Mouse (Mus musculus): ENCODE data around the gene Adk. TPM values are rescaled to one million over a fixed set of nuclear protein-coding genes. Genes with fewer than 3 reads are reported as not detected.
A peak's percentile ranks its signal among the peaks of the same experiment; 100 is the strongest.

Gene Adk
- polyA plus RNA-seq, 1 experiment from 2014 or later: 155 TPM

- Histone ChIP-seq H3K27me3 (ENCODE audit: control insufficient read depth, insufficient read depth, low read length) (no peaks in the 10 kb centered on the region), H3K9ac (ENCODE audit: low read depth, low read length) (peak overlapping the region; percentile 59; the same call in 1 of the 2 replicates), H3K36me3 (ENCODE audit: control insufficient read depth, insufficient read depth, low read length) (peaks cover 5% of the 10 kb centered on the region; the same call in 1 of the 2 replicates), H3K4me2 (replicated peaks; ENCODE audit: low read depth, low read length) (peak overlapping the region; percentile 78), H3K4me3 (ENCODE audit: low read length) (peak overlapping the region; percentile 77), H3K9me3 (ENCODE audit: control insufficient read depth, low read length) (no peaks in the 10 kb centered on the region), H3K4me1 (ENCODE audit: control insufficient read depth, insufficient read depth, low read length) (peaks cover 10% of the 10 kb centered on the region; the same call in 1 of the 2 replicates), H3K27ac (ENCODE audit: low read depth, low read length) (peak overlapping the region; percentile 77)
- 10% methylated on average over 8 of the region's 8 CpGs for WGBS
- no peak for ATAC-seq (ENCODE audit: low FRiP score, low TSS enrichment)
These were observed 777 bp downstream of the Adk start for GRCm38 (mm10) chr14:21053151-21053550.

GRCm38 (mm10) chr14:21053586-21053985 lies 1.2 kb downstream of the Adk start:
- Histone ChIP-seq H3K4me3 (ENCODE audit: low read length) (peak overlapping the region; percentile 77; the same call in 1 of the 2 replicates), H3K36me3 (ENCODE audit: control insufficient read depth, insufficient read depth, low read length) (peaks cover 5% of the 10 kb centered on the region; the same call in 1 of the 2 replicates), H3K9me3 (ENCODE audit: control insufficient read depth, low read length) (no peaks in the 10 kb centered on the region), H3K4me2 (replicated peaks; ENCODE audit: low read depth, low read length) (peak overlapping the region; percentile 78), H3K27ac (ENCODE audit: low read depth, low read length) (no peak overlapping the region), H3K27me3 (ENCODE audit: control insufficient read depth, insufficient read depth, low read length) (no peaks in the 10 kb centered on the region), H3K4me1 (ENCODE audit: control insufficient read depth, insufficient read depth, low read length) (peaks cover 10% of the 10 kb centered on the region; the same call in 1 of the 2 replicates), H3K9ac (ENCODE audit: low read depth, low read length) (no peak overlapping the region)
- WGBS: 58% methylated on average over 7 of the region's 7 CpGs
- ATAC-seq (ENCODE audit: low FRiP score, low TSS enrichment): no peak

GRCm38 (mm10) chr14:21058972-21059371 lies 6.6 kb downstream of the Adk start:
- ATAC-seq (ENCODE audit: low FRiP score, low TSS enrichment): no peak
- 79% methylated on average over 2 of the region's 2 CpGs for WGBS
- Histone ChIP-seq H3K9ac (ENCODE audit: low read depth, low read length) (no peak overlapping the region), H3K9me3 (ENCODE audit: control insufficient read depth, low read length) (no peaks in the 10 kb centered on the region), H3K36me3 (ENCODE audit: control insufficient read depth, insufficient read depth, low read length) (peaks cover 5% of the 10 kb centered on the region; the same call in 1 of the 2 replicates), H3K4me1 (ENCODE audit: control insufficient read depth, insufficient read depth, low read length) (0 out of 2 replicates have a peak, but pooled peaks cover 4% of the 10 kb centered on the region), H3K4me3 (ENCODE audit: low read length) (no peak overlapping the region), H3K4me2 (replicated peaks; ENCODE audit: low read depth, low read length) (no peak overlapping the region), H3K27ac (ENCODE audit: low read depth, low read length) (no peak overlapping the region), H3K27me3 (ENCODE audit: control insufficient read depth, insufficient read depth, low read length) (no peaks in the 10 kb centered on the region)

GRCm38 (mm10) chr14:21062766-21063513 lies 10.6 kb downstream of the Adk start:
- no peak overlapping the region for H3K9ac ChIP-seq (ENCODE audit: low read depth, low read length)
- H3K9me3 ChIP-seq (ENCODE audit: control insufficient read depth, low read length): no peaks in the 10 kb centered on the region
- 0 out of 2 replicates have a peak, but pooled peaks cover 4% of the 10 kb centered on the region for H3K4me1 ChIP-seq (ENCODE audit: control insufficient read depth, insufficient read depth, low read length)
- no peaks in the 10 kb centered on the region for H3K27me3 ChIP-seq (ENCODE audit: control insufficient read depth, insufficient read depth, low read length)
- no peak overlapping the region for H3K27ac ChIP-seq (ENCODE audit: low read depth, low read length)
- no peak overlapping the region for H3K4me2 ChIP-seq (replicated peaks; ENCODE audit: low read depth, low read length)
- ATAC-seq (ENCODE audit: low FRiP score, low TSS enrichment): no peak
- H3K36me3 ChIP-seq (ENCODE audit: control insufficient read depth, insufficient read depth, low read length): no peaks in the 10 kb centered on the region
- 79% methylated on average over 5 of the region's 5 CpGs for WGBS
- no peak overlapping the region for H3K4me3 ChIP-seq (ENCODE audit: low read length)

- Histone ChIP-seq H3K27ac (ENCODE audit: low read depth, low read length) (no peak overlapping the region), H3K27me3 (ENCODE audit: control insufficient read depth, insufficient read depth, low read length) (no peaks in the 10 kb centered on the region), H3K4me1 (ENCODE audit: control insufficient read depth, insufficient read depth, low read length) (0 out of 2 replicates have a peak, but pooled peaks cover 4% of the 10 kb centered on the region), H3K9me3 (ENCODE audit: control insufficient read depth, low read length) (no peaks in the 10 kb centered on the region), H3K4me2 (replicated peaks; ENCODE audit: low read depth, low read length) (no peak overlapping the region), H3K9ac (ENCODE audit: low read depth, low read length) (no peak overlapping the region), H3K36me3 (ENCODE audit: control insufficient read depth, insufficient read depth, low read length) (no peaks in the 10 kb centered on the region), H3K4me3 (ENCODE audit: low read length) (no peak overlapping the region)
- WGBS: 27% methylated on average over 1 of the region's 1 CpGs
- ATAC-seq (ENCODE audit: low FRiP score, low TSS enrichment): no peak
These were observed 11.9 kb downstream of the Adk start for GRCm38 (mm10) chr14:21064321-21064720.

GRCm38 (mm10) chr14:21065490-21066162 lies 13.3 kb downstream of the Adk start:
- no peaks in the 10 kb centered on the region for H3K9me3 ChIP-seq (ENCODE audit: control insufficient read depth, low read length)
- H3K36me3 ChIP-seq (ENCODE audit: control insufficient read depth, insufficient read depth, low read length): no peaks in the 10 kb centered on the region
- H3K9ac ChIP-seq (ENCODE audit: low read depth, low read length): no peak overlapping the region
- H3K4me1 ChIP-seq (ENCODE audit: control insufficient read depth, insufficient read depth, low read length): 0 out of 2 replicates have a peak, but pooled peaks cover 4% of the 10 kb centered on the region
- H3K4me2 ChIP-seq (replicated peaks; ENCODE audit: low read depth, low read length): no peak overlapping the region
- WGBS: 63% methylated on average over 8 of the region's 8 CpGs
- no peak overlapping the region for H3K4me3 ChIP-seq (ENCODE audit: low read length)
- no peaks in the 10 kb centered on the region for H3K27me3 ChIP-seq (ENCODE audit: control insufficient read depth, insufficient read depth, low read length)
- no peak for ATAC-seq (ENCODE audit: low FRiP score, low TSS enrichment)
- H3K27ac ChIP-seq (ENCODE audit: low read depth, low read length): no peak overlapping the region

- Histone ChIP-seq H3K4me3 (ENCODE audit: low read length) (no peak overlapping the region), H3K27me3 (ENCODE audit: control insufficient read depth, insufficient read depth, low read length) (no peaks in the 10 kb centered on the region), H3K36me3 (ENCODE audit: control insufficient read depth, insufficient read depth, low read length) (no peaks in the 10 kb centered on the region), H3K9me3 (ENCODE audit: control insufficient read depth, low read length) (no peaks in the 10 kb centered on the region), H3K9ac (ENCODE audit: low read depth, low read length) (no peak overlapping the region), H3K4me1 (ENCODE audit: control insufficient read depth, insufficient read depth, low read length) (peaks cover 6% of the 10 kb centered on the region; the same call in 1 of the 2 replicates), H3K27ac (ENCODE audit: low read depth, low read length) (no peak overlapping the region), H3K4me2 (replicated peaks; ENCODE audit: low read depth, low read length) (no peak overlapping the region)
- no peak for ATAC-seq (ENCODE audit: low FRiP score, low TSS enrichment)
- 87% methylated on average over 5 of the region's 5 CpGs for WGBS
These were observed 17.2 kb downstream of the Adk start for GRCm38 (mm10) chr14:21069594-21069993.

- ATAC-seq (ENCODE audit: low FRiP score, low TSS enrichment): no peak
- Histone ChIP-seq H3K27ac (ENCODE audit: low read depth, low read length) (no peak overlapping the region), H3K9ac (ENCODE audit: low read depth, low read length) (no peak overlapping the region), H3K4me2 (replicated peaks; ENCODE audit: low read depth, low read length) (no peak overlapping the region), H3K4me3 (ENCODE audit: low read length) (no peak overlapping the region), H3K4me1 (ENCODE audit: control insufficient read depth, insufficient read depth, low read length) (peaks cover 10% of the 10 kb centered on the region), H3K27me3 (ENCODE audit: control insufficient read depth, insufficient read depth, low read length) (no peaks in the 10 kb centered on the region), H3K9me3 (ENCODE audit: control insufficient read depth, low read length) (no peaks in the 10 kb centered on the region), H3K36me3 (ENCODE audit: control insufficient read depth, insufficient read depth, low read length) (no peaks in the 10 kb centered on the region)
- WGBS: 74% methylated on average over 3 of the region's 3 CpGs
These were observed 21.6 kb downstream of the Adk start for GRCm38 (mm10) chr14:21073981-21074380.
